Mouse (Mus musculus) Patski (cell line): ENCODE data around the gene Gsdma3. TPM values are rescaled to one million over a fixed set of nuclear protein-coding genes. Genes with fewer than 3 reads are reported as not detected.

ENCODE experiments used
- ATAC-seq: fragments of 100-300 bp; one replicate; pipeline ENCODE4 v1.8.0; 2021
- CTCF ChIA-PET: fragments of 350-600 bp; sonication (Branson Sonifier 250); formaldehyde crosslinking; loops from one replicate; lab custom pipeline; 2022; ENCODE audit warnings: inconsistent platforms; lab: Charles Lee
- POLR2A ChIA-PET: fragments of 350-600 bp; sonication (Branson Sonifier 250); formaldehyde crosslinking; loops from one replicate; lab custom pipeline; 2022; ENCODE audit warnings: antibody characterized with exemption, inconsistent platforms; lab: Charles Lee
- DNase-seq: peaks from one replicate; pipeline ENCODE4 v3.0.0-alpha.2; 2011; ENCODE audit warnings: low read depth, low spot score
- H3K27me3 ChIP-seq: fragments of 371-371 bp; one replicate; pipeline ENCODE4 v1.5.1; 2021
- CTCF ChIP-seq: fragments of 100-300 bp; IDR thresholded peaks from one replicate; pipeline ENCODE4 v1.5.1; 2021
- in situ Hi-C: fragments of 300-500 bp; cut with MboI; formaldehyde crosslinking; loops from 3 replicates; pipeline ENCODE4 v1.11.1; 2018; ENCODE audit warnings: low pct_unique_long_range_greater_than_20kb, mixed read lengths
- polyA plus RNA-seq: library from polyadenylated mRNA; unstranded; gene quantifications from one replicate; pipeline ENCODE4 v1.2.3, GENCODE M21; 2021

The Gsdma3 gene
- not detected for polyA plus RNA-seq

GRCm38 (mm10) chr11:98625611-98626410, at the start of gene Gsdma3, which contains the start of gene Gm12355:
Gene Gsdma3, plus strand, starts transcription at chr11:98626360.
Gene Gm12355, minus strand, starts transcription at chr11:98625661.
- in situ Hi-C loops: no loop called here
- POLR2A ChIA-PET: no interaction called here
- ATAC-seq: no peak
- no peaks in the 10 kb centered on the region for H3K27me3 ChIP-seq
- CTCF ChIA-PET: interaction anchor here (1.6 kb wide), 1 partner anchor 9 kb away, joined by 4 read pairs; no protein-coding TSS in a partner anchor
- DNase-seq: no peak
- TF ChIP-seq CTCF: no peak

GRCm38 (mm10) chr11:98577776-98578175, 48.4 kb upstream of the Gsdma3 start:
- ATAC-seq (peak; percentile 41), DNase-seq (no peak)
- no peak for TF ChIP-seq CTCF
- ChIA-PET POLR2A (no interaction called here), CTCF (interaction anchor here (1.0 to 1.1 kb wide), 2 partner anchors 24 to 85 kb away, joined by 3 read pairs; no protein-coding TSS in a partner anchor)
- in situ Hi-C loops: no loop called here
- H3K27me3 ChIP-seq: no peaks in the 10 kb centered on the region

- ATAC-seq: no peak
- no peaks in the 10 kb centered on the region for H3K27me3 ChIP-seq
- in situ Hi-C loops: no loop called here
- ChIA-PET CTCF (no interaction called here), POLR2A (no interaction called here)
- TF ChIP-seq CTCF: no peak
- DNase-seq: no peak
Measured at GRCm38 (mm10) chr11:98580301-98581121, 45.6 kb upstream of the Gsdma3 start.

- CTCF ChIA-PET: no interaction called here
- TF ChIP-seq CTCF: no peak
- ATAC-seq: no peak
Measured at GRCm38 (mm10) chr11:98581286-98582029, 44.7 kb upstream of the Gsdma3 start.

GRCm38 (mm10) chr11:98582030-98582388, 44.2 kb upstream of the Gsdma3 start:
- no peaks in the 10 kb centered on the region for H3K27me3 ChIP-seq
- ATAC-seq (no peak), DNase-seq (no peak)
- in situ Hi-C loops: no loop called here
- TF ChIP-seq CTCF: no peak
- ChIA-PET CTCF (no interaction called here), POLR2A (no interaction called here)

More at GRCm38 (mm10) chr11:98581286-98582029, 44.7 kb upstream of the Gsdma3 start:
- POLR2A ChIA-PET: no interaction called here
- in situ Hi-C loops: no loop called here
- DNase-seq: no peak
- H3K27me3 ChIP-seq: no peaks in the 10 kb centered on the region

GRCm38 (mm10) chr11:98582551-98583264, 43.5 kb upstream of the Gsdma3 start:
- in situ Hi-C loops: no loop called here
- no peak for DNase-seq
- H3K27me3 ChIP-seq: no peaks in the 10 kb centered on the region
- TF ChIP-seq CTCF: no peak
- CTCF ChIA-PET: no interaction called here
- no peak for ATAC-seq
- POLR2A ChIA-PET: no interaction called here

GRCm38 (mm10) chr11:98583265-98583552, 43.0 kb upstream of the Gsdma3 start:
- in situ Hi-C loops: no loop called here
- ATAC-seq (no peak), DNase-seq (no peak)
- H3K27me3 ChIP-seq: no peaks in the 10 kb centered on the region
- ChIA-PET CTCF (no interaction called here), POLR2A (no interaction called here)
- TF ChIP-seq CTCF: no peak

GRCm38 (mm10) chr11:98583571-98583970, 42.6 kb upstream of the Gsdma3 start:
- no peaks in the 10 kb centered on the region for H3K27me3 ChIP-seq
- in situ Hi-C loops: no loop called here
- no peak for TF ChIP-seq CTCF
- ChIA-PET POLR2A (no interaction called here), CTCF (no interaction called here)
- ATAC-seq (no peak), DNase-seq (no peak)

GRCm38 (mm10) chr11:98584146-98584545, 42.0 kb upstream of the Gsdma3 start:
- H3K27me3 ChIP-seq: no peaks in the 10 kb centered on the region
- ChIA-PET CTCF (no interaction called here), POLR2A (interaction anchor here (0.6 kb wide), 1 partner anchor 1519 kb away, joined by 3 read pairs; no protein-coding TSS in a partner anchor)
- in situ Hi-C loops: no loop called here
- no peak for ATAC-seq
- TF ChIP-seq CTCF: no peak
- DNase-seq: no peak
